Mouse (Mus musculus): ENCODE results near the gene Idi1.
"Not testable (repeated sequence)": the region's sequence is repeated elsewhere in the genome, so short reads cannot be mapped to it uniquely, and the experiment has no call there.

The Idi1 gene

GRCm38 (mm10) chr13:8905986-8906385, 20.7 kb downstream of the Idi1 start:
- DNase-seq = not testable (repeated sequence)

GRCm38 (mm10) chr13:8913890-8914289, 28.6 kb downstream of the Idi1 start:
- DNase-seq = not testable (repeated sequence)

- DNase-seq = no peak
These were observed 48.2 kb downstream of the Idi1 start for GRCm38 (mm10) chr13:8933499-8933898.

- DNase-seq = not testable (repeated sequence)
These were observed 52.4 kb downstream of the Idi1 start for GRCm38 (mm10) chr13:8937611-8938140.

GRCm38 (mm10) chr13:8941110-8941509, 55.8 kb downstream of the Idi1 start:
- DNase-seq = not testable (repeated sequence)

GRCm38 (mm10) chr13:8941701-8942100, 56.4 kb downstream of the Idi1 start:
- DNase-seq = not testable (repeated sequence)

Measured in cerebellum, adult 9-10 months (tissue).